Mouse (Mus musculus) small intestine, adult 2 months (tissue): ENCODE results near the gene Wiz. TPM values are rescaled to one million over a fixed set of nuclear protein-coding genes. Genes with fewer than 3 reads are reported as not detected.

ENCODE experiments used
- H3K27ac ChIP-seq: fragments of 200-500 bp; 2 replicates; pipeline ENCODE4 v1.5.1; 2012; ENCODE audit warnings: low read depth, low read length, control low read depth, inconsistent platforms; ENCODE audit not compliant: insufficient read depth
- H3K27me3 ChIP-seq: fragments of 200-500 bp; 2 replicates; pipeline ENCODE4 v1.6.1; 2012; ENCODE audit warnings: mild to moderate bottlenecking, moderate library complexity, low read length, inconsistent platforms; ENCODE audit not compliant: control insufficient read depth, insufficient read depth
- H3K36me3 ChIP-seq: fragments of 200-500 bp; 2 replicates; pipeline ENCODE4 v1.6.1; 2012; ENCODE audit warnings: mild to moderate bottlenecking, low read length, control low read depth, inconsistent platforms; ENCODE audit not compliant: control insufficient read depth, insufficient read depth
- H3K4me1 ChIP-seq: fragments of 200-500 bp; 2 replicates; pipeline ENCODE4 v1.6.1; 2012; ENCODE audit warnings: low read length, inconsistent platforms, mixed read lengths; ENCODE audit not compliant: control insufficient read depth, insufficient read depth, insufficient read length
- H3K4me3 ChIP-seq: fragments of 200-500 bp; 2 replicates; pipeline ENCODE4 v1.5.1; 2012; ENCODE audit warnings: low read depth, mild to moderate bottlenecking, control low read depth, inconsistent platforms, low read length, moderate library complexity
- CTCF ChIP-seq: fragments of 200-500 bp; IDR thresholded peaks from 2 replicates; pipeline ENCODE4 v1.5.1; 2012; ENCODE audit warnings: low read depth, mild to moderate bottlenecking, control low read depth, inconsistent platforms, low read length, moderate library complexity, mixed read lengths; ENCODE audit not compliant: insufficient replicate concordance, insufficient read length; ENCODE audit errors: extremely low read depth
- POLR2A ChIP-seq: fragments of 200-500 bp; IDR thresholded peaks from 2 replicates; pipeline ENCODE4 v1.6.1; 2012; ENCODE audit warnings: low read depth, mild to moderate bottlenecking, control low read depth, inconsistent platforms, low read length, moderate library complexity
- WGBS: fragments of 180-500 bp; shearing (Covaris S2); methylation state at CpG from one replicate; pipeline ENCODE4 v1.1.7; 2018; 5-methylcytosine and 5-hydroxymethylcytosine counted together
- polyA plus RNA-seq: library from polyadenylated mRNA; depleted of rRNA; stranded (reverse); fragments of >200 nt; gene quantifications from 2 replicates; pipeline ENCODE4 v1.2.3, GENCODE M21; 2012; rRNA removed

Gene Wiz
- polyA plus RNA-seq, result 15.5 and 26.1 TPM in 2 replicates

DNA sequence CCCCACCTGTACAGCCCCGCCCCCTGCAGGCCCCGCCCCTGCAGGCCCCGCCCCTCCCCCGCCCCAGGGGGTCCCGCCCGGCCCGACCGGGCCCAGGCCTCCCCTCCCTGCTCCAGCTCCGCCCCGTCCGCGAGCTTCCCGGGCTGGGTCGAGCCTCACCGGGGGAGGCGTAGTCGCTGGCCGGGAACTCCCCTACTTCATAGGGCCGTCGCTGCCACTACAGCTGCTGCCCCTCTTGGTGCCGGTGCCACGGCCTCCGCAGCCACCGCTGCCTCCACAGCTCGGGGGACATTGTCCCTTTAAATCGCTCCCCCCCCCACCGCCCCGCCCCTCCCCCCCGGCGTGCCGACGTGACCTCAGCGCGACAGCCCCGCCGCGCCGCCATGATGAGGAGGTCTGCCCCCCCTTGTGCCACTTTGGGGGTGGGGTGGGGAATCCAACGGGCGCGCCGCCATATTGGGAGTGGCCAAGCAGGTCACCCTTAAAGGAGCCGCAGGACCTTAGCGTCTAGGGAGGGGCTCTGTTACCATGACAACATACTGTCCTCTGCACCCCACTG is at the start of gene Wiz:
TSS of gene Wiz (minus strand) at position 339 of the 559 bp plus-strand sequence.
- TF ChIP-seq CTCF, result no peak
- TF ChIP-seq POLR2A, result no peak
- under 1% methylated on average over 41 of the region's 44 CpGs for WGBS
- H3K4me3 ChIP-seq, result peak within 1 kb of the TSS; percentile 98
- peaks cover 6% of the 10 kb centered on the region for H3K4me1 ChIP-seq
- peak within 1 kb of the TSS; percentile 78 for H3K27ac ChIP-seq
- 0 out of 2 replicates have a peak, but pooled peaks cover 4% of the 10 kb centered on the region for H3K27me3 ChIP-seq
- peaks cover 2% of the 10 kb centered on the region; the same call in 1 of the 2 replicates for H3K36me3 ChIP-seq

DNA sequence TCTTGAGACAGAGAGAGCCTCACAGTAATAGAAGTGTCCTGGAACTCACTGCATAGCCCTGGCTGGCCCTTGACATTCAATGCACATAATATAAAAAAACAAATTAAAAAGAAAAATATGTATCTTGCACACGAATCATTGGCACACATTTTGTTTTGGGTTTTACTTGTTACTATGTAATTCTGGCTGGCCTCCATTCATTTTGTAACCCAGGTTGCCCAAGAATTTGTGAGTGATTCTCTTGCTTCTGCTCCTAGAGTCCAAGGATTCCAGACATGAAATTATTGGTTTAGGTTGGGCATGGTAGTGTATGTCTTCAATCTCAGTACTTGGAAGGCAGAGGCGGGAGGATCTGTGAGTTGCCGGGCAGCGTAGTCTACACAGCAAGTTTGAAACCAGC is 47.9 kb upstream of the Wiz start:
- no peak overlapping the region for H3K4me3 ChIP-seq
- no peaks in the 10 kb centered on the region for H3K36me3 ChIP-seq
- TF ChIP-seq POLR2A, result no peak
- no peak for TF ChIP-seq CTCF
- no peaks in the 10 kb centered on the region for H3K27me3 ChIP-seq
- no peak overlapping the region for H3K27ac ChIP-seq
- no peaks in the 10 kb centered on the region for H3K4me1 ChIP-seq
- WGBS, result 92% methylated on average over 4 of the region's 4 CpGs

DNA sequence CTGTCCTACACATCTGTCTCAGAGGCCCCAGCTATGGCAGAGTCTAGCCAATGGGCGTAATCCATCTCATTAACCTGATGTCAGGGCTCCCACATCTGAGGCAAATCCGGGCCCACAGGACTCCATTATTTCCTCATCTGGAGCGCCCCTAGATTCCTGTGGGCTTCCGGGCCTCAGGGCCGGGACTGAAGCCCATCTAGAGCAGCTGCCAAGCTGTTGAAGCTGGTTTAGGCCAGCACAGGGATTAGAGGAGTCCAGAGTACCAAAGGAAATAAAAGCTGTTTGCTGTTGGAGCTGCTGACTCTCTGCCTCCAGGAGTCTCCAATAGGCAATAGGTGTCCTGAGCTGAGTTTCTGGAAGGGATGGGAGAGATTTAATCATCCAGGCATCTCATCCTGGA is 45.9 kb upstream of the Wiz start:
- no peaks in the 10 kb centered on the region for H3K36me3 ChIP-seq
- TF ChIP-seq CTCF (no peak), POLR2A (no peak)
- no peaks in the 10 kb centered on the region for H3K4me1 ChIP-seq
- 69% methylated on average over 5 of the region's 5 CpGs for WGBS
- H3K4me3 ChIP-seq, result no peak overlapping the region
- no peaks in the 10 kb centered on the region for H3K27me3 ChIP-seq
- no peak overlapping the region for H3K27ac ChIP-seq

DNA sequence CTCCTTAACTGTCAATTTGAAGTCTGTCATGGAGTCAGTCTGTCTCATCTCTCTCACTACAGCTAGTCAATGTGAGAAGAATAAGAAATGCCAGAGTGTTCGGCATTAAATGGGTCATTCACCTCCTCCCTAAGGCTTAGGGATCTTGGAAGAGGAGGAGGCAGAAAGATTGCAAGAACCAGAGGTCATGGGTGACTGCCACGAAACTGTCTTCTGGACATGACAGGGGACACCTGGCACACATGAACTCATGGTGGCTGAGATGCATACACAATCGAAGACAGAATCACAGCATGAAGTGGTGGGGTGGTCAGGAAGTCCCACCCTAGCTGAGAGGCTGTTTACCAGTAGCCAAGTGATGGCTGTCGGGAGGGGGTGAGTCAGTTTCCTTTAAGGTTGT is 45.1 kb upstream of the Wiz start:
- no peak overlapping the region for H3K27ac ChIP-seq
- WGBS, result 65% methylated on average over 4 of the region's 4 CpGs
- H3K27me3 ChIP-seq, result no peaks in the 10 kb centered on the region
- H3K4me1 ChIP-seq, result no peaks in the 10 kb centered on the region
- no peak for TF ChIP-seq POLR2A
- TF ChIP-seq CTCF, result no peak
- no peaks in the 10 kb centered on the region for H3K36me3 ChIP-seq
- H3K4me3 ChIP-seq, result no peak overlapping the region

DNA sequence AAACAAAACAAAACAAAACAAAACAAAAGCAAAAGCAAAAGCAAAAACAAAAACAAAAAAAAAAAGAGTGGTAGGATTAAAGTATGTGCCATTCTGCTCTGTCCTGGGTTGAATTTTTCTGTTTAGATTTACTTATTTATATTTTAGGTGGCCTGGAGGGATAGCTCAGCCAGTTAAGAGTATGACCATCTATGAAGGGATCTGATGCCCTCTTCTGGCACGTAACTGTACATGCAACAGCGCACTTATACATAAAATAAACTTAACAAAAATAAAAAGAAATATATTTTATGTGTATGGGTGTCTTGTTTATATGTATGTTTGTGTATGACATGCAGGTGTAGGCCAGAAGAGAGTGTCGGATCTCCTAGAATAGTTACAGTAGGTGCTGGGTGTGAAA is 42.7 kb upstream of the Wiz start:
- H3K36me3 ChIP-seq, result no peaks in the 10 kb centered on the region
- no peak overlapping the region for H3K4me3 ChIP-seq
- H3K27me3 ChIP-seq, result no peaks in the 10 kb centered on the region; the same call in 1 of the 2 replicates
- H3K4me1 ChIP-seq, result no peaks in the 10 kb centered on the region
- H3K27ac ChIP-seq, result no peak overlapping the region
- no peak for TF ChIP-seq POLR2A
- no peak for TF ChIP-seq CTCF
- WGBS, result 64% methylated on average over 3 of the region's 3 CpGs

DNA sequence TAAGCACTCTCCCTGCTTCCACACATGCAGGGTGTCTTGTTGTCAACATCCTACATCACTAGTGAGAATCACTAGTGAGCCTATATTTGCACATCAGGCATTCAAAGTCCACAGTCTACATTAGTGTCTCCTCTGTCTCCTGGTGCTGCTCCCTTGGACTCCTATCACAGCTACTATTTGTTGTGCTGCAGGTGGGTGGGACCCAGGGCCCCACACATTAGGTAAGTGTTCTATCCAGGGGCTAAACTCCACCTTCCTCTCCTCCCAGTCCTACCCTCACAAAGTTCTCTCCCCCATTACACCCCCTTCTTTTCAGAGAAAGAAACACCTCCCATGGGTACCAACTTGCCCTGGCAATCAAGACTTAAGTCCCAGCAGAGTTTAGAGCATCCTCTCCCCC is 37.4 kb upstream of the Wiz start:
- Histone ChIP-seq H3K36me3 (no peaks in the 10 kb centered on the region), H3K27ac (no peak overlapping the region), H3K4me1 (no peaks in the 10 kb centered on the region), H3K4me3 (no peak overlapping the region), H3K27me3 (no peaks in the 10 kb centered on the region; the same call in 1 of the 2 replicates)
- TF ChIP-seq POLR2A, result no peak
- no peak for TF ChIP-seq CTCF

DNA sequence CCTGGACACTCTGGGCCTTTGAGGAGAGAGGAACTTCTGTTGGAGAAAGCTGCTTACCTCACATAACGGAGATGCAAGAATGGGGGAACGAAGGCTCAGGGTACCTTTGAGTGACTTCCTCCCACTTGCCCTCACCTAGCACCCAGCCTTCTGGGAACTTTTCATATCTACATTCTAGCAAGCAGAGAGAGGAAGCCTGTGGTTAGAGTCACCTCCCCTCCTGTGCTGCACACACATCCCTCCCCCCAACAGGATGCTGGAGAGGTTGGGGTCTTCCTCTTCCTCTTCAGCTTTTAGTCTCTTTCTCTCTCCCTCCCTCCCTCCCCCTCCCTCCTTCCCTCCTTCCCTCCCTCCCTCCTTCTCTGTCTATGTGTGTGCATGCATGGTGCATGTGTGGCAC is 34.8 kb upstream of the Wiz start, which contains the start of gene Pglyrp2:
TSS of gene Pglyrp2 (minus strand) at position 134 of the 400 bp plus-strand sequence.
- TF ChIP-seq CTCF (no peak), POLR2A (no peak)
- Histone ChIP-seq H3K4me3 (peak within 1 kb of the TSS; percentile 12; the same call in 1 of the 2 replicates), H3K4me1 (peaks cover 7% of the 10 kb centered on the region; the same call in 1 of the 2 replicates), H3K36me3 (no peaks in the 10 kb centered on the region), H3K27ac (peak within 1 kb of the TSS; percentile 43), H3K27me3 (no peaks in the 10 kb centered on the region; the same call in 1 of the 2 replicates)
- WGBS, result 66% methylated on average over 2 of the region's 2 CpGs

DNA sequence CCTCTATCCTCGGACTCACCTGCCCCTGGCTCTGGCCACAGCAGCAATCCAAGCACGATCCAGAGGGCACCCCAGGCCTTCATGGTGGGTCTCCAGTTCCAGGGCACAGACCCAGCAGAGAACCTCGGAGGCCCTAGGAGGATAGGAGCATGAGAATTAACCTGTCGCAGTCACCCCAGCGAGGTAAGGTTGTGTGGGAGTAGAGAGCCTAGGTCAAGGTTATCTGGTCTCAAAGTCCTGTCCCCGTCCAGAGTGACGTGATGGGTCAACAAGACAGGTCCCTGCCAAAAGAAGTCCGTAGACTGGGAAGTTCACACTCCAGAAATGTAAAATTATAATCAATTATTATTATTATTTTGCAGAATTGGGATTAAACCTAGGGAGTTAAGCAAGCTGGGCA is 31.5 kb upstream of the Wiz start:
- no peak overlapping the region for H3K4me3 ChIP-seq
- no peaks in the 10 kb centered on the region for H3K36me3 ChIP-seq
- 0 out of 2 replicates have a peak, but pooled peaks cover 2% of the 10 kb centered on the region for H3K27me3 ChIP-seq
- WGBS, result 87% methylated on average over 8 of the region's 8 CpGs
- H3K27ac ChIP-seq, result no peak overlapping the region
- H3K4me1 ChIP-seq, result peaks cover 7% of the 10 kb centered on the region; the same call in 1 of the 2 replicates
- TF ChIP-seq CTCF (no peak), POLR2A (no peak)
